Mouse (Mus musculus): ENCODE results near the gene Mfsd12. TPM values are rescaled to one million over a fixed set of nuclear protein-coding genes. Genes with fewer than 3 reads are reported as not detected.

The Mfsd12 gene
- polyA plus RNA-seq, 1 experiment: 12.1 TPM

DNA sequence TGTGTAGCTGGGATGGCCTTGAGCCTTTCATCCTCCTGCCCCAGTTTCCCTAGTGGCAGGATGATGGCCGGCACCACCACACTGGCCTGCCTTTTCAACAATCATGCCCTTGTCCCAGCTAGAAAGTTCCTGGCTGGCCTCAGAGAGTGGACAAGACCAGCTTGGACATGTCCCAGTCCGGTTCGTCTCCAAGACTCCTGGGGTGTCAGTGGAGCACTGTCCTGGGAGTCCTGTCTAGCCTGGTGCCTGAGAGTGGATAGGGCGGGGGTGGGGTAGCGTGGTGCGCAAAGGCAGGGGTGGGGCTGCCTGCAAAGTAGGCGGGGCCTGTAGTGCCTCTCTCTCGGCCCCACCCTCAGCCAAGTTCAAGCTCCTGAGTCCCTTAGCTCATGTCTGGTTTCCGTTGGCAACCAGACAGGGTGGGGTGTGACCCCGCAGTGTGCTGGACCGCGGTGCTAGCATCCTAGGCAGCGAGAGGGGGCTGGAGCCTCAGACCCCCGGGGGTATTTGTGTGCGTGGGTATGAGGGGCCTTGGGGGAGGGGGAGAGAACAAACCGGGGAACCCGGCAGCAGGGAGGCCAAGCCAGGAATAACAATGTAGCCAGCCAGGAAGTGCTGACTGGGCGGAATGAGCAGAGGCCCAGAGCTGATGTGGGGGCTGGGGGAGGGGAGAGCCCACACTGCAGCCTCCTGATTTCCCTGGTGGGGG is 44.4 kb downstream of the Mfsd12 start:
- DNase-seq (ENCODE audit: low spot score): no peak

DNA sequence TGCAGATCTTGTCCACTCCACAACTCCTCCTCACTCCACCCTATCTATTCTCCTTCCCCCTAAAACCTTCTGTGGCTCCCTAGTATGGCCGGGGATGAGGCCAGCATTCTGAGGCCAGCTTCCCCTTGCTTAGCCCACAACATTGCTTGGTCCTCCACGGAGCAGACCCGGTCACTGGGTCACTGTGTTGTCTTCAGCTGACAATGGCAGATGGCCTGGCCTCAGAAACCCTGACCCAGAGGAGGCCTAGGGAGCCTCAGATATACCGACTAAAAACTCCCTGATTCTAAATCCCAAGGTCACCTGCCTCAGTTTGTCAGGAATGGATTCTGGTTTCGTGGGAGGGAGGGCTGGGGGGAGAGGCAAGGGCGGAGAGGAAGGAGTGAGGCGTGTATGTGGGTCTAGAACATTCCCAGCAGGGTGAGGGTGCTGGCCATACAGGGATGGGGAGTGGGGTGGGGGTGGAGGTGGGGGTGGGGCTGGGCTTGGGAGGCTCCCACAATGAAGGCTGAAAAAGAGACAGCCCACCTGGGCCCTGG is 45.0 kb downstream of the Mfsd12 start:
- DNase-seq (ENCODE audit: low spot score): no peak

DNA sequence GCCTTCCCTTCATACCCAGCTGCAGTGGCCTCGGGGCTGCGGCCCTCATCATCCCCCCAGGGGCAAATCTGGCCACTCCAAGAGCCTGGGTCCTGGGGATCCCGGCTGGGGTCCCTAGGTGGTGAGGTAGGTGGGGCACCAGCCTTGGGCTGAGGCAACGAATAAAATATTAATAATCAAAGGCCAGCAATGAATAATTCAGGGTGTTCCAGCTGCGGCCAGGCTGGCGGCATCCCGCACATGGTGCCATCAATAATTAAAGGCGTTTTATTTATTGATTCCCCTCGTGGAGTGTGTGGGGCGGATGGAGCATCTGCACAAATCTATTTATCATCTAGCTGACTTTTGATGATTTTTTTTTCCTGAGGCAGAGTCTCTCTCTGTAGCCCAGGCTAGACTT is 46.2 kb downstream of the Mfsd12 start:
- no peak for DNase-seq (ENCODE audit: low spot score)

DNA sequence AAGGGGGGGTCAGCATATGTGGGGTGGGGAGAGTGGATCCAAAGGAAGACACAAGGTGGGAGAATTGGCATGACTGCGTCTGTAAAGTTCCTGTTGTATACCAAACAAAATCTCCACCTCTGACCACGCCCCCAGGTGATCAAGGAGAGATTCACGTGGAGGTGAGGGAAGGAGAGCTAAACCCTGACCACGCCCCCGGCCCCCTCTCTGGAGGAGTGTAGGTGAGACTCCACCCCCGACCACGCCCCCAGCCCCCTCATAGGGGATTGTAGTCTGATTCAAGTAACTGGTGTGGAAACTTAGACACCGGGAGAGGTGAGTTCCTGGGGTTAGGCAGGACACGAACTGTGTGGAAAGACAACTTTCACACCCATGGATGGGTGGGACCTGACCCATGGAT is 46.8 kb downstream of the Mfsd12 start:
- DNase-seq (ENCODE audit: low spot score): no peak

DNA sequence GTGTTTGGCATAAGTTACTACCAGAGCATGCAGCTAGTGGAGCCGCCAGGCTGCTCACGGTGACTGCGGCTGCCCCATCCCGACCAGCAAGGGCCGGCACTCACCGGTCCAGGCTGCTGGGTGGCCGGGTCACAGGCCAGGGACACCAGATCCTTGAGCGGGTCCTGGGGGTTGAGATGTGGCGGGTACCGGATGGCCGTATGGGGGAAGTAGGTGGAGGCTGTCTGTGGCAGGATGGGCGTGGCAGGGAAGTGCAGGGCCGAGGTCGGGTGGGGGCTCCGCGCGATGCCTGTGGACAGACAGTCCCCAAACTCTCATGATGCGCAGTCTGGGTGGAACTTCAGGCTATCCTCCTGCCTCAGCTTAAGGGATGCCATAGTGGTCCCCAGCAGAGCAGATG is 47.4 kb downstream of the Mfsd12 start:
- DNase-seq (ENCODE audit: low spot score): no peak

DNA sequence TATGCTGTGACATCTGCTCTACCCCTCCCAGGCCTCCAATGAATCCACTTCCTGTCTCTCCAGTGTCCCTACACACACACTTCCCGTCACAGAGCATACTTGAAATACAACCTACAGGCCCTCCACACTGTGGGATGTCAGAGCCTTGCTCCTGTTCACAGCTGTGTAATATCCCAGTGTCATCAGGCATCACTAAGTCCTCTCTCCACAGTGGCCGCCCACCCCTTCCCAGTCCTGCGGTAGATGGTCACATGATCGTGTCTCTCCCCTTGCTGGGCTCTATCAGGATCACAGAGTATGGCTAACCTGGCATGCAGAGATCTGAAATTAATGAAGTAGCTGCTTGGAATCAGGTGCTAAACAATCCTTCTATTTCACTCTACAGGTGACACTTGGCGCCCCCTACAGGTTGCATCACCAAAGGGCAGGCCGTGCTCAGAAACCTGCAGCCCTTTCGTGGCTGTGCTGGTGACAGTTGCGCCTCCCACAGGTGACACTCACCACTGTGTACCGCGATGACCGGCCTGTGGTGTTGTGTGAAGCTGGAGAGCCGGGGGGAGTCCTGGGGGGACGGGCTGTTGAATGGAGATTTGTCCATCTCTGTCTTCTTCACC is 48.4 kb downstream of the Mfsd12 start:
- no peak for DNase-seq (ENCODE audit: low spot score)

DNA sequence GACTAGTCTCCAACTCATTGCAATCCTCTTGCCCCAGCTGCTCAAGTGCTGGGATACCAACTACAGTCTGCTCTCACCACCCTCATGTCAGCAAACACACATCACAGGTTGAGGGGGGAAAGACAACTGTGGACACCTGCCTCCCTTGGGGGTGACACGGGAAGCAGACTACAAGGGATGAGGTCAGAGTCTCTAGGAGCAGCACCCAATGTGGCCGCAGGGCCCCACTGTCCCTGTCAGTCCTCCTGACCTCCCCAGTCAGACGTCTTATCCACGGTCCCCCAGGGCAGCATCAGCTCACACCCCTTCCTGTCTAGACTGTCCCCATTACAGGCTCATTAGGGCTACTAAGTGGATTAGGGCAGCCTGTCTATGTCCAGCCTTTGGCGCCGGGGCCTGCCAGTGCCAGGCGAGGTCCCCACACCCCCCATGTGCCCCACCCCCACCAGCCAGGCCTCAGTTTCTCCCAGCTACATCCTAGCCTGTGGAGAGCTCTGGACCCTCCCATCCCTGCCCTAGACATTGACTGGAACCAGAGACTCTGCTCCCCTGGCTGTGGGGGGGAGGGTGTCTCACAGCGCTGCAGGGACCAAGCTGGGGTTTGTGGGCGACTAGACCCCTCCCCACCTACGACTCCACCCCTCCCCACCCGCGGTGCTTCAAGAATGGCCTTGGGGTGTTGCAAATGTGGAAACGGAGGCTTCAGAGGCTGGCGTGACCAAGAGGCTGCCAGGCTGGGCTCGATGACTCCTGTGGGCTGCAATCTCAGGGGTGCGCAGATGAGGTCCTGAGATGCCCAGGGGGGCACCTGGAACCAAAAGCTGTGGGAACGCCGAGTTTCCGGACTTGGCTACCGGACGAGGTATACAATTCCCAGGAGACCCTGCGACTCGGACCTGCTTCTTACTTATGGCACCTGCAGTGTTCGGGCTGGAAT is 49.5 kb downstream of the Mfsd12 start:
- DNase-seq (ENCODE audit: low spot score): no peak

DNA sequence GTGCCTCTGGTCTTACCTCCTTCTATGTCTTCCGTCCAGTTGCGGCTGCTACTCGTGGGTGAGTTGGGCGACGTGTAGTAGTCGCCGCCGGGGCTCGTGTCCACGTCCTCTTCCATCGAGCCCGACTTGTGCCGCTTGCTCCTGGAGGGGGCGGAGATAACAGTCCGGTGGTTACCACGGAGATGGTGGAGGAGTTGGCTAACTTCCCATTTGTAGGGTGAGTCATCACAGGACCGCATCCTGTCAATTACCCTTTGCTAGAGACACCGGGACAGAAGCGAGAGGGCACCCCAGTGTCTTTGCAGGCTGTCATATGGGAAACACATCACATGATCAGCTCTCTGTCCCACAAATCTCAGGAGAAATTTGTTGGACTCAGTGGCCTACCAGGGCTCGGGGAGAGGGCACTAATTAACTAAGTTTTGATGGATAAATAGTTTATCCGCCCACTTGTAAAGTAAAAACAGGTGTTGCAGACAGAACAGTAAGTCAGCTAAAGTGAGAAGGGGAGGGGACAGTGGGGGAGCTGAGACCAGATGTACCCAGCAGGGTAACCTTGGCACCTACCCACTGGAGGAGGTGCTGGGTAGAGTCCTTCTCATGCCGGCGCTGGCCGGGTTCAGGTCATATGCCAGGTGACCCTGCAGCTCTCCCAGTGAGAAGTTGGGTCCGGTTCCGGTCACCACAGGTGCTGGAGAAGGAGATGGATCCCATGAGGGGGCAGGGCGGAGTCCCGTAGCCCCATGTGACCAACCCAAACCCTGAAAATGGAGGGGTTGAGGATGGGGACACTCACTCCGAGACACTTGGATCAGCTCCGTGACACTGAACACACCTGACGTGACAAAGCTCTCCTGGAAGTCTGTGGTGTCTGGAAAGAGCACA is 50.5 kb downstream of the Mfsd12 start:
- no peak for DNase-seq (ENCODE audit: low spot score)

DNA sequence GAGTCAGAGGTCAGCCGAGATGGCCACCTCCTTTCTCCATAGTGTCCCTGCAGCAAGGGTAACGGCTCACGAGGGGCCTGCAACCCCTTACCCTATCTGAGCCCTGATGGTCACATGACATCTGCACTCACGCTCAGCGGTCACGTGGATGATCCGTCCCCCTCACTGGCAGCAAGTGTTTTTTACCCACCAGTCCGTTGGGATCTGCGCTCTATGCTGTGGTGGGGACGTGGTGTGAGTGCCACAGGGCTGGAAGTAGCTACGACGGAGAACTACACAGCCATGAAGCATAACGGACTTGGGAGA is 51.1 kb downstream of the Mfsd12 start:
- DNase-seq (ENCODE audit: low spot score): no peak

DNA sequence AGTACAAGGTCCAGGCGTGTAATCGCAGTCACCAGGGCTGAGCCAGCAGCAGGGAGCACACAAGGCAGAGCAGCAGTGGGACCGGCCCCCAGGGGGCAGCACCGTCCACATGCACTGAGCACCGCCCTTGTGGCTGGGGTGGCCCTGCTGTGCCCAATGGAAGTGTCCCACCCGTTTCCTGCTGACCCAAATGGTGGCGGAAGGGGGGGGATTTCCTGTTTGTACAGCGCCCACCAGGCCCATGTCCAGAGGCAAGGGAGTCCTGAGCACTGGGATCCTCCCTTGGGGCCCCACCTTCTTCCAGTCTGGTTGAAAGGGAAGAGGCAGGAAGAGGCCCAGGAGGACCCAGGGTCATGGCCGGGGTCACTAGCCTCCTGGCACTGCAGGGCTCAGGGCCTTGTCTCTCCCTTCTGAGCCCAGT is 51.6 kb downstream of the Mfsd12 start:
- DNase-seq (ENCODE audit: low spot score): no peak

DNA sequence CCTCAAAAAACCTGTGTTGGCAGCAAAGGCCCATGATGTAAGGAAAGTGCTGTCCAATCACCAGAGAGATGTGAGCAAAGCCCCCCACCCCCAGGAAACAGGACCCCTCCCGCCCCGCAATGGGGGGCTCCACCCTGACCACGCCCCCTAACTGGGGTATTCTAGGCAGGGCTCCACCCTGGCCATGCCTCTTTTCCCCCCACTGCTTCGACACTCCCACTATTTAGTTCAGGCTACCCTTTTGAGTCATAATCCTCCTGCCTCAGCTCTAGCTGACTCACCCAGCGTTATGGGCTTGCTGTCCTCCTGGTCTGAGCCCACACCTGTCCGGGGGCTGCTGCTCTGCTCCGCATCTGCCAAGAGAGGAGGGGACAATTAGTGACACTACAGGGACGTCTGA is 52.0 kb downstream of the Mfsd12 start:
- DNase-seq (ENCODE audit: low spot score): no peak

DNA sequence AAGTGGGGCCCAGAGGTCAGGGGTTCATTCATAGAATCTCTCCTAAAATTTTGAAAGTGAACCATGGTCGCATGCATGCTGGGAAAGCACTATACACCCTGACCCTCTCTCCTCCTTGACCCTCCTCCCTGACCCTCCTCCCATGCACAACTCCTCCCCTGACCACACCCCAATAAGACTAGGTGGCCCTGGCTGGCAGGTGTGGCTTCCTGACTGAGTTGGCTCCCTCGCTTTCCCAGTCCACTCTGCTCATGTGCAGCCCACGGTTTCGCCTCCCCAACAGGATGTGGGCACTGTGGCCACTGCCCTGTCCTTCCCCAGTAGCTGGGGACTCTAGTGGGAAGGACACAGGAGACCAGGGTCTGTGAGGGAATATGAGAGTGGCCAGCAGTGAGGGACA is 53.1 kb downstream of the Mfsd12 start:
- no peak for DNase-seq (ENCODE audit: low spot score)

DNA sequence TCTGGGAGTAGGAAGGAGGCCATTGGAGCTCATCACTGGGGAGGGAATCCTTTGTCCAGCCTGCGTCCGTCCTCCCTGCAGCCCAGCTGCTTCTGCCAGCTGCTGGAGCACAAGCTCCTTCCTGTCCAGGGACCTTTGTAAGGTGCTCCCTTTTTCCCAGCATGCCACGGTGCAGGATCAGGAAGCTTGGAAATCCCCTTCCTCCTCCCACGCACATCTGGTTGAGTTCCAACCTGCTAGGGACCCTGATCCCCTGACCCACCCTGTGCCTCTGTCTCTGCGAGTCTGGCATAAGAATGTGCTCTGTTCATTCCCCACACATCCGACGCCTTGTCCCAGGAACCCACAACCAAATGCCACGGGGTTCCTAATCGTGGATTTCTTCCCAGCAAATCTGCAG is 53.7 kb downstream of the Mfsd12 start:
- DNase-seq (ENCODE audit: low spot score): no peak

DNA sequence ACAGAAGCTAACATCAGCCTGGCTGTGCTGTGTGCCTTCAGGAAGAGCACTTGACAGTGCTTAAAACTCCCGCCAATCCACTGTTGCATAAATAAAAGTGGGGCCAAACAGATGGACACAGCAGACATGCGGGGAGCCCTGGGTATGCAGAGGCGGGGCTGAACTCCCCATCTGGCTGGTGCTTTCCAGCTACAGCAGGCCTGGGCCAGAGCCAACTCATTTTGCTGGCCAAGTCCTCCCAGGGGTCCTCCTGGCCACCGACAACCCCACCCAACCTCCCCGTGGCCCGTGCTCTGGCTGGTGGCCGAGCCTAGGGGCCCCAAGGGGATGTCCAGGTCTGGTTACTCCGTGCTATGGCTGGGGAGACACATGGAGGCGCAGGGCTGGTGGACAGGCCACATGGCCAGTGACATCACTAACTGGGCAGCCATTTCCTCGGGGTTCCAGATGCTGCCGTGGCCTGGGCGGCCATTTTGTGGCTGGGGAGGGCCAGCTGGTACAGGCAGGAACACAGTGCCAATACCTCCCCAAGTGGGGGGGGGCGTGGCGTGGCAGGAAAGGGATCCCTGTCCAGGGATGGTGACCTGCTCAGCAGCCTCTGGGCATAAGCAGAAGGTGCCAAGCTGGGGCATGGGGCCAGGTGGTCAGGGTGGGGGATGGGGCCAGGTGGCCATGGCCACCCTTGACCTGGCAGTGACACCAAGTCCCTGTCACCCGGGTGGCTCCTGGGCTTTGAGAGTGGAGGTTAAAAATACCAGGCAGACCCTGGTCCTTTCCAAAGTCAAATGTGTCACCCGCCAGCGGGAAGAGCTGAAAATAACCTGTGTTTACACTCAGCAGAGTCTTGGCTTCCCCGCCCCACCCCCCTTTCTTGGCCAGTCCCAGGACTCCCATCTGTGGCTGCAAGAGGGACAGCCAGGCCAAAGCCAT is 54.4 kb downstream of the Mfsd12 start:
- DNase-seq (ENCODE audit: low spot score): peak; percentile 64

DNA sequence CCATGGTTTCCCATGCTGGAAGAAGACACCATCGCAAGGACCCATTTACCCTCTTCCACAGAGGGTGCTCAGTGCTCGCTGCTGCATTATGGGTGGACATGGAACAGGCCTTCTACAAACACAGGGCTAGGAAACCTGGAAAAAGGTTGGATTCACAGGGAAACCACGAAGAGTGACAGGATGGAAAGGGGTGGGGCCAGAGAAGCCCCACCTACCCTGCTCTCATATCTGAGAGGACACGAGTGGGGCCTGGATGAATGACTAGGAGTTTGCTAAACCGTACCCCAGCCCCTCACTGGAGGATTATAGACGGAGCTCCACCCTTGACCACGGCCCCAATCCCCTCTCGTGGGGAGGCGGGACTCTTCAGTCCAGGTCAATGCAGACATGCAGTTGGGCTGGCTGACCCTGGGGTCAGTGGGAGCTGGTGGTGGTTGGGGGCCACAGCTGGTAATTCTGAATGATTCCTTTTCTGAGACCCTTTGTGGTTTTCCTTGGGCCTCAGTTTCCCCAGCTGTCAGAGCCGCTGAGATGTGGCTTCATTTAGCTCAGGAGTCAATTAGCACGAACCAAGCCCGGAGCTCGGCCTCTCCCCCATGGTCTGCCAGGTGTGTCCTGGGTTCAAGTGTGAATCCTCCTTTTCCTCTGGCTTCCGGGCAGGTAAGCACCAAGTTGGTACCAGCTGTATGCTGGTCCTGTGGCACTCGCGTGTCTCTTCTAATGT is 55.5 kb downstream of the Mfsd12 start:
- DNase-seq (ENCODE audit: low spot score): no peak

DNA sequence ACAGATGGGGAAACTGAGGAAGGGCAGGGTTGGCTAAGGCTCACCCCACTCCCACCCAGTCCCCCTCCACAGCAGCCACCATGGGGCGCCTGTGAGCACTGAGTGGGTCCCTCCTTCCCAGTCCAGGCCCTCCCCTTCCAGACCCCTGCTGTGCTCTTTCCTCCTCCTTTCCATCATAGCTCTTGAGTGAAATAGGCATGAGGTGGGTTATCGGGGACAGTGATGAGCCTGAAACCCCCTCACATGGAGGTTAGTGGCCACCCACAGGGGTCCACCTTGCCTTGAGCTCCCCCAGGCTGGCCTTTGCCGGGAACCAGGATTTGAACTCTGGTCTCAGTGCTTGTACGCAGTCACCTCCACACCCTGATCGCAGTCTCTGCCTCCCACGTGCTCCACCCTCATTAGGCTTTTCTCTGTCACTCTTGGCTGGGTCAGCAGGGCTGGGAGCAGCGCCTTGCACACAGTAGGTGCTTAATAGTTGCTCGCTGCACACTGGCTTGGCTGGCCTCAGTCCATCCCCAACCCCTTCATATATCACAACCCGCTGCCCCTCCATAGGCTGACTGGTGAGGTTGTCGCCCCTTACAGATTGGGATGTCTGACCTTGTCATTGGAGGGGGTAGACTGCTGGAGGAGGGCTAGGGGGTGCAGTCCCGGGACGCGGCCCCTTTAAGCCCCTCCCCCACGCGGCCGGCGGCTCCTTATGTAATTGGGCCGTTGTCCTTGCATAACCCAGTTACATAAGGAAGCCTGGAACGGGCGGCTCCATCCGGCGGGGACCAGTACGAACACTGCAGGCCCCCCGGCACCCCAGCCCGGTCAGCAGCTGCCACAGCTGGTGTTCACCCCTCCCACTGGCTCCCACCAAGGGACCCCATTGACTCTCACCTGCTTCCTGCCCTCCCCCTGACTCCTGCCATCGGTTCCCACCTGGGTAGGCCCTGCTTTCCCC is 56.3 kb downstream of the Mfsd12 start:
- no peak for DNase-seq (ENCODE audit: low spot score)

DNA sequence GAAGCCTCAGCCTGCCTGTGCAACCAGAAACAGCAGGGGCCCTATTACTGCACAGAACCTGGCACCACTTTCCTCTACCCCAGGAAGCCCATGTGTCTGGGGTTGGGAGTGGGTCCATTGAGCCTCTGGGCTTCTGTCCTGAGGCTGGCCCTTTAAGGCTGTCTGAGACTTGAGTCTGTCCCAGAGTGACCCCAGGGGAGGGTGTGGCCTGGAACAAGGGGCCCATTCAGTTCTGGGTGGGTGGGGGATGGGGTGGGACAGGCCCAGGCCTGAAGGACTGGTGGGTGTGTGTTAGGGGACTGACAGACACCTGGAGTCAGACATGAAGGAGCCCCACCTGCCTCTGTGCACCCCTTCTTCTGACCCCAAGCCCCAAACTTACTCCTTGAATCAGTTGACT is 57.4 kb downstream of the Mfsd12 start:
- no peak for DNase-seq (ENCODE audit: low spot score)

DNA sequence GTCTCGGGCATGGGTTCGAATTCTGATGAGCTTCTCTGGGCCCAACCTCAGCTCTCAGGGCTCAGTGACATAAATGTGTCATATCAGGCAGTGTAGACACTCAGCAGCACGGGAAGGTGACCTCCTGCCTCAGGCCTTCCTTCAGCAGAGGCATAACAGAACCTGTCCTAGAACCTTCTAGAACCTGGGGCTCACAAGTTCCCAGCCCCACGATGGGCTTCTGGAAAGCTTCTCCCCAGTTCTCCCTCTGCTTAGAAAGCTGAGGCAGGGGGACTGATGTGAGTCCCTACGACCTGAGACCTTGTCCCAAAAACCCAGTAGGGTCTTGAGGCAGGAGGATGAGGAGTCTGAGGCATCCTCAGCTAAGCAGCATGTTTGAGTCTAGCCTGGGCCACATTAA is 57.9 kb downstream of the Mfsd12 start:
- no peak for DNase-seq (ENCODE audit: low spot score)
